Mouse (Mus musculus): ENCODE data around the gene Gm4969. TPM values are rescaled to one million over a fixed set of nuclear protein-coding genes. Genes with fewer than 3 reads are reported as not detected.

Gm4969 gene
- polyA plus RNA-seq, 1 experiment from 2014 or later: not detected

GRCm38 (mm10) chr7:19162928-19163327 lies 44.8 kb upstream of the Gm4969 start:
- no peak overlapping the region for H3K27ac ChIP-seq (ENCODE audit: low read depth)
- H3K4me2 ChIP-seq (ENCODE audit: low read depth, low read length): no peak overlapping the region
- no peak for TF ChIP-seq EP300 (IDR thresholded peaks at IDR 0.05; ENCODE audit: low read depth)
- no peak for TF ChIP-seq CTCF (IDR thresholded peaks at IDR 0.05; ENCODE audit: low read depth)
- peaks cover 3% of the 10 kb centered on the region; the same call in 1 of the 2 replicates for H3K9me3 ChIP-seq (ENCODE audit: low read length)
- peaks cover 26% of the 10 kb centered on the region for H3K4me1 ChIP-seq (ENCODE audit: insufficient read depth)
- no peaks in the 10 kb centered on the region for H3K36me3 ChIP-seq (replicated peaks; ENCODE audit: insufficient read depth, low read length)
- H3K4me3 ChIP-seq (ENCODE audit: low read depth, low read length): no peak overlapping the region
- no peak overlapping the region for H3K9ac ChIP-seq (replicated peaks)
- DNase-seq (no peak), ATAC-seq (no peak)
- WGBS (ENCODE audit: insufficient replicate concordance): 76% methylated on average over 7 of the region's 7 CpGs
- H3K27me3 ChIP-seq (ENCODE audit: insufficient read depth, low read length): peaks cover 34% of the 10 kb centered on the region

- H3K27ac ChIP-seq (ENCODE audit: low read depth): no peak overlapping the region
- H3K4me3 ChIP-seq (ENCODE audit: low read depth, low read length): peak overlapping the region; percentile 39
- 0 out of 2 replicates have a peak overlapping the region, but pooled peaks have one; percentile 21 for H3K9ac ChIP-seq (replicated peaks)
- no peaks in the 10 kb centered on the region for H3K36me3 ChIP-seq (replicated peaks; ENCODE audit: insufficient read depth, low read length)
- ATAC-seq (peak; percentile 73), DNase-seq (peak; percentile 80)
- H3K27me3 ChIP-seq (ENCODE audit: insufficient read depth, low read length): peaks cover 34% of the 10 kb centered on the region
- no peaks in the 10 kb centered on the region for H3K9me3 ChIP-seq (ENCODE audit: low read length)
- H3K4me2 ChIP-seq (ENCODE audit: low read depth, low read length): peak overlapping the region; percentile 72
- peaks cover 19% of the 10 kb centered on the region for H3K4me1 ChIP-seq (ENCODE audit: insufficient read depth)
- 3% methylated on average over 20 of the region's 20 CpGs for WGBS (ENCODE audit: insufficient replicate concordance)
- TF ChIP-seq CTCF (IDR thresholded peaks at IDR 0.05; ENCODE audit: low read depth) (no peak), EP300 (IDR thresholded peaks at IDR 0.05; ENCODE audit: low read depth) (no peak)
These were observed 41.9 kb upstream of the Gm4969 start for GRCm38 (mm10) chr7:19160115-19160514.

- Histone ChIP-seq H3K9ac (replicated peaks) (no peak overlapping the region), H3K27ac (ENCODE audit: low read depth) (no peak overlapping the region), H3K4me2 (ENCODE audit: low read depth, low read length) (no peak overlapping the region), H3K27me3 (ENCODE audit: insufficient read depth, low read length) (peaks cover 27% of the 10 kb centered on the region), H3K4me1 (ENCODE audit: insufficient read depth) (peaks cover 12% of the 10 kb centered on the region), H3K36me3 (replicated peaks; ENCODE audit: insufficient read depth, low read length) (no peaks in the 10 kb centered on the region), H3K4me3 (ENCODE audit: low read depth, low read length) (no peak overlapping the region), H3K9me3 (ENCODE audit: low read length) (no peaks in the 10 kb centered on the region)
- TF ChIP-seq EP300 (IDR thresholded peaks at IDR 0.05; ENCODE audit: low read depth): no peak
- TF ChIP-seq CTCF (IDR thresholded peaks at IDR 0.05; ENCODE audit: low read depth): no peak
- WGBS (ENCODE audit: insufficient replicate concordance): 20% methylated on average over 18 of the region's 18 CpGs
- ATAC-seq: no peak
- no peak for DNase-seq
These were observed 41.2 kb upstream of the Gm4969 start for GRCm38 (mm10) chr7:19159411-19159810.

DNA sequence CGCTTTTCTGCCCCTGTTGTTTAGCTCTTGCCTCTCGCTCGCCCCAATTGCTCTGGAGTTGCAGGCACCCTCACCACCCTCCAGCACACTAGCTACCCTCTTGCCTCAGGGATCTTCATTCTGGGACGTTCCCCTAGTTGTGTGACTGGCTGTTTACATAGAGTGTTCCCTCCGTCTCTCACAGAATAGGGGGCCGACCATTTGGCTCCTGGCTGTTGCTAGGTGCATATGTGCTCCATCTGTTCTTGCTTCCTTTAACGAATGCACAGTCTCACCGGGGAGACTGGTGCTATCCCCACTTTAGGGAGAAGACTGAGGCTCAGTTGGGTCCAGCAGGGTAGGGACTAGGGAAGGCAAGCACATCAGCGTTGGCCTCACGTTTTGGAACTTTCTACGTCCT lies 40.4 kb upstream of the Gm4969 start:
- H3K27ac ChIP-seq (ENCODE audit: low read depth): no peak overlapping the region
- TF ChIP-seq CTCF (IDR thresholded peaks at IDR 0.05; ENCODE audit: low read depth): no peak
- no peak for TF ChIP-seq EP300 (IDR thresholded peaks at IDR 0.05; ENCODE audit: low read depth)
- peaks cover 19% of the 10 kb centered on the region for H3K27me3 ChIP-seq (ENCODE audit: insufficient read depth, low read length)
- no peak for ATAC-seq
- H3K9ac ChIP-seq (replicated peaks): no peak overlapping the region
- no peaks in the 10 kb centered on the region for H3K9me3 ChIP-seq (ENCODE audit: low read length)
- H3K4me2 ChIP-seq (ENCODE audit: low read depth, low read length): no peak overlapping the region
- DNase-seq: no peak
- 65% methylated on average over 11 of the region's 11 CpGs for WGBS (ENCODE audit: insufficient replicate concordance)
- no peak overlapping the region for H3K4me3 ChIP-seq (ENCODE audit: low read depth, low read length)
- H3K4me1 ChIP-seq (ENCODE audit: insufficient read depth): peaks cover 11% of the 10 kb centered on the region
- H3K36me3 ChIP-seq (replicated peaks; ENCODE audit: insufficient read depth, low read length): no peaks in the 10 kb centered on the region; the same call in 1 of the 2 replicates

GRCm38 (mm10) chr7:19157160-19157800 lies 39.1 kb upstream of the Gm4969 start:
- Histone ChIP-seq H3K27me3 (ENCODE audit: insufficient read depth, low read length) (peaks cover 17% of the 10 kb centered on the region), H3K4me2 (ENCODE audit: low read depth, low read length) (peak overlapping the region; percentile 44), H3K36me3 (replicated peaks; ENCODE audit: insufficient read depth, low read length) (peaks cover 11% of the 10 kb centered on the region), H3K9me3 (ENCODE audit: low read length) (no peaks in the 10 kb centered on the region), H3K4me1 (ENCODE audit: insufficient read depth) (peaks cover 11% of the 10 kb centered on the region), H3K4me3 (ENCODE audit: low read depth, low read length) (no peak overlapping the region), H3K27ac (ENCODE audit: low read depth) (no peak overlapping the region), H3K9ac (replicated peaks) (no peak overlapping the region)
- DNase-seq (peak; percentile 92), ATAC-seq (peak; percentile 81)
- TF ChIP-seq CTCF (IDR thresholded peaks at IDR 0.05; ENCODE audit: low read depth) (peak; percentile 98), EP300 (IDR thresholded peaks at IDR 0.05; ENCODE audit: low read depth) (no peak)
- WGBS (ENCODE audit: insufficient replicate concordance): 5% methylated on average over 30 of the region's 30 CpGs

DNA sequence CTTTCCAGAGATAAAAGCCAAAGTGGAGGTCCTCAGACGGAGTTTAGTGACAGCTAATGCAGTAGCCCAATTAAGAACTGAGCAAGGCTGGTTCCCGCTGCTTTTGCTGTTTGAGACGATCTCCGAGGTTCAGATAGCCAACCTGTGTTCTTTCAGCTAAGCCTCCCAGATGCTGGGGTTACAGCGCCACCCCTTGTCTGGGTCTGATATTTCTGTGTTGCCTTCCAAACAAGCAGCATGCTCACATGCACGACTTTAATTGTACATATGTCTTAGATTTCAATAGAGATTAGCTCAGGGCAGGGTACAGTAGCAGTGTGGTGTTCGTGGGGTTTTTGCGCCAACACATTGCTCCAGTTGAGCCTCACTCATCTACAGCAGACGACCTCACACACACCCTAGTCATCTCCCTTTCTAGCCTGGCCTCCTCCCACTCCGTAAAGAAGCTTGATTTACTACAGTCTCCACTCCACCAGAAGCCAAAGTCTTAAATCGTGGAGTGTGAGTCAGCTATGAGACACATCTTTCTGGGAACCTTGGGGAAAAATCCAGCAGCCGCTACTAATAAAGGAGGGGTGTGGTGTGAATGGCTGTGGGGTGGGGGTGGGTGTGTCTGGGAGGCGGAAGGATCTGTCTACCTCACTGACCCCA lies 37.8 kb upstream of the Gm4969 start:
- no peak for DNase-seq

More for the DNA sequence above, 37.8 kb upstream of the Gm4969 start:
- Histone ChIP-seq H3K36me3 (replicated peaks; ENCODE audit: insufficient read depth, low read length) (peaks cover 15% of the 10 kb centered on the region), H3K27ac (ENCODE audit: low read depth) (no peak overlapping the region), H3K4me2 (ENCODE audit: low read depth, low read length) (no peak overlapping the region), H3K4me3 (ENCODE audit: low read depth, low read length) (no peak overlapping the region), H3K4me1 (ENCODE audit: insufficient read depth) (peaks cover 11% of the 10 kb centered on the region), H3K9ac (replicated peaks) (no peak overlapping the region), H3K9me3 (ENCODE audit: low read length) (no peaks in the 10 kb centered on the region), H3K27me3 (ENCODE audit: insufficient read depth, low read length) (peaks cover 17% of the 10 kb centered on the region)
- no peak for ATAC-seq
- no peak for TF ChIP-seq EP300 (IDR thresholded peaks at IDR 0.05; ENCODE audit: low read depth)
- peak; percentile 51 for TF ChIP-seq CTCF (IDR thresholded peaks at IDR 0.05; ENCODE audit: low read depth)
- 57% methylated on average over 13 of the region's 13 CpGs for WGBS (ENCODE audit: insufficient replicate concordance)
